Mouse (Mus musculus): Measurements from ENCODE around the gene Sec14l1. TPM values are rescaled to one million over a fixed set of nuclear protein-coding genes. Genes with fewer than 3 reads are reported as not detected.
A peak's percentile ranks its signal among the peaks of the same experiment; 100 is the strongest.

Sec14l1 gene
- polyA plus RNA-seq, 1 experiment from 2014 or later, result 9.2 TPM

GRCm38 (mm10) chr11:117183299-117183698 is 68.3 kb downstream of the Sec14l1 start:
- no peak overlapping the region for H3K9ac ChIP-seq (replicated peaks)
- TF ChIP-seq CTCF (IDR thresholded peaks at IDR 0.05; ENCODE audit: low read depth), result no peak
- TF ChIP-seq EP300 (IDR thresholded peaks at IDR 0.05; ENCODE audit: low read depth), result no peak
- H3K36me3 ChIP-seq (replicated peaks; ENCODE audit: insufficient read depth, low read length), result no peaks in the 10 kb centered on the region
- ATAC-seq (no peak), DNase-seq (no peak)
- WGBS (ENCODE audit: insufficient replicate concordance), result 79% methylated on average over 3 of the region's 3 CpGs
- H3K4me1 ChIP-seq (ENCODE audit: insufficient read depth), result no peaks in the 10 kb centered on the region
- H3K27ac ChIP-seq (ENCODE audit: low read depth), result no peak overlapping the region
- no peak overlapping the region for H3K4me3 ChIP-seq (ENCODE audit: low read depth, low read length)
- H3K9me3 ChIP-seq (ENCODE audit: low read length), result peaks cover 22% of the 10 kb centered on the region
- no peaks in the 10 kb centered on the region for H3K27me3 ChIP-seq (ENCODE audit: insufficient read depth, low read length)
- no peak overlapping the region for H3K4me2 ChIP-seq (ENCODE audit: low read depth, low read length)

- no peak overlapping the region for H3K4me3 ChIP-seq (ENCODE audit: low read depth, low read length)
- no peaks in the 10 kb centered on the region for H3K4me1 ChIP-seq (ENCODE audit: insufficient read depth)
- H3K27ac ChIP-seq (ENCODE audit: low read depth), result no peak overlapping the region
- no peaks in the 10 kb centered on the region for H3K27me3 ChIP-seq (ENCODE audit: insufficient read depth, low read length)
- peaks cover 22% of the 10 kb centered on the region for H3K9me3 ChIP-seq (ENCODE audit: low read length)
- ATAC-seq (no peak), DNase-seq (no peak)
- no peak overlapping the region for H3K9ac ChIP-seq (replicated peaks)
- WGBS (ENCODE audit: insufficient replicate concordance), result 81% methylated on average over 5 of the region's 5 CpGs
- TF ChIP-seq CTCF (IDR thresholded peaks at IDR 0.05; ENCODE audit: low read depth) (no peak), EP300 (IDR thresholded peaks at IDR 0.05; ENCODE audit: low read depth) (no peak)
- H3K4me2 ChIP-seq (ENCODE audit: low read depth, low read length), result no peak overlapping the region
- no peaks in the 10 kb centered on the region for H3K36me3 ChIP-seq (replicated peaks; ENCODE audit: insufficient read depth, low read length)
These were observed 68.9 kb downstream of the Sec14l1 start for GRCm38 (mm10) chr11:117183841-117184240.

- Histone ChIP-seq H3K27me3 (ENCODE audit: insufficient read depth, low read length) (no peaks in the 10 kb centered on the region), H3K4me2 (ENCODE audit: low read depth, low read length) (no peak overlapping the region), H3K4me3 (ENCODE audit: low read depth, low read length) (no peak overlapping the region), H3K36me3 (replicated peaks; ENCODE audit: insufficient read depth, low read length) (no peaks in the 10 kb centered on the region), H3K27ac (ENCODE audit: low read depth) (no peak overlapping the region), H3K9me3 (ENCODE audit: low read length) (peaks cover 18% of the 10 kb centered on the region), H3K4me1 (ENCODE audit: insufficient read depth) (no peaks in the 10 kb centered on the region), H3K9ac (replicated peaks) (no peak overlapping the region)
- WGBS (ENCODE audit: insufficient replicate concordance), result 51% methylated on average over 21 of the region's 21 CpGs
- ATAC-seq (no peak), DNase-seq (no peak)
- TF ChIP-seq CTCF (IDR thresholded peaks at IDR 0.05; ENCODE audit: low read depth), result no peak
- TF ChIP-seq EP300 (IDR thresholded peaks at IDR 0.05; ENCODE audit: low read depth), result no peak
These were observed 70.3 kb downstream of the Sec14l1 start for GRCm38 (mm10) chr11:117185076-117185933.

GRCm38 (mm10) chr11:117191524-117191923 is 76.6 kb downstream of the Sec14l1 start:
- Histone ChIP-seq H3K27me3 (ENCODE audit: insufficient read depth, low read length) (no peaks in the 10 kb centered on the region), H3K9me3 (ENCODE audit: low read length) (no peaks in the 10 kb centered on the region), H3K36me3 (replicated peaks; ENCODE audit: insufficient read depth, low read length) (no peaks in the 10 kb centered on the region), H3K27ac (ENCODE audit: low read depth) (no peak overlapping the region), H3K4me3 (ENCODE audit: low read depth, low read length) (no peak overlapping the region), H3K9ac (replicated peaks) (no peak overlapping the region), H3K4me1 (ENCODE audit: insufficient read depth) (no peaks in the 10 kb centered on the region), H3K4me2 (ENCODE audit: low read depth, low read length) (no peak overlapping the region)
- TF ChIP-seq EP300 (IDR thresholded peaks at IDR 0.05; ENCODE audit: low read depth) (no peak), CTCF (IDR thresholded peaks at IDR 0.05; ENCODE audit: low read depth) (no peak)
- ATAC-seq, result no peak
- DNase-seq, result no peak
- 64% methylated on average over 5 of the region's 5 CpGs for WGBS (ENCODE audit: insufficient replicate concordance)

GRCm38 (mm10) chr11:117194475-117194937 is 79.5 kb downstream of the Sec14l1 start:
- no peak for TF ChIP-seq CTCF (IDR thresholded peaks at IDR 0.05; ENCODE audit: low read depth)
- no peak for TF ChIP-seq EP300 (IDR thresholded peaks at IDR 0.05; ENCODE audit: low read depth)
- Histone ChIP-seq H3K27me3 (ENCODE audit: insufficient read depth, low read length) (peaks cover 4% of the 10 kb centered on the region), H3K9ac (replicated peaks) (no peak overlapping the region), H3K4me1 (ENCODE audit: insufficient read depth) (peaks cover 3% of the 10 kb centered on the region; the same call in 1 of the 2 replicates), H3K4me2 (ENCODE audit: low read depth, low read length) (no peak overlapping the region), H3K4me3 (ENCODE audit: low read depth, low read length) (no peak overlapping the region), H3K27ac (ENCODE audit: low read depth) (no peak overlapping the region), H3K9me3 (ENCODE audit: low read length) (no peaks in the 10 kb centered on the region), H3K36me3 (replicated peaks; ENCODE audit: insufficient read depth, low read length) (no peaks in the 10 kb centered on the region)
- no peak for DNase-seq
- 58% methylated on average over 11 of the region's 11 CpGs for WGBS (ENCODE audit: insufficient replicate concordance)
- peak; percentile 60 for ATAC-seq

GRCm38 (mm10) chr11:117195616-117196015 is 80.6 kb downstream of the Sec14l1 start:
- Histone ChIP-seq H3K27ac (ENCODE audit: low read depth) (no peak overlapping the region), H3K36me3 (replicated peaks; ENCODE audit: insufficient read depth, low read length) (no peaks in the 10 kb centered on the region), H3K4me1 (ENCODE audit: insufficient read depth) (peaks cover 6% of the 10 kb centered on the region; the same call in 1 of the 2 replicates), H3K9ac (replicated peaks) (no peak overlapping the region), H3K4me2 (ENCODE audit: low read depth, low read length) (no peak overlapping the region), H3K27me3 (ENCODE audit: insufficient read depth, low read length) (peaks cover 9% of the 10 kb centered on the region), H3K9me3 (ENCODE audit: low read length) (no peaks in the 10 kb centered on the region), H3K4me3 (ENCODE audit: low read depth, low read length) (no peak overlapping the region)
- ATAC-seq (no peak), DNase-seq (no peak)
- TF ChIP-seq EP300 (IDR thresholded peaks at IDR 0.05; ENCODE audit: low read depth) (no peak), CTCF (IDR thresholded peaks at IDR 0.05; ENCODE audit: low read depth) (no peak)
- 73% methylated on average over 6 of the region's 6 CpGs for WGBS (ENCODE audit: insufficient replicate concordance)

All from liver, postnatal 0 days (tissue).